Mouse (Mus musculus) kidney, embryonic 16.5 days (tissue): ENCODE data around the gene Nckap5. TPM values are rescaled to one million over a fixed set of nuclear protein-coding genes. Genes with fewer than 3 reads are reported as not detected.
"Not testable (repeated sequence)": the region's sequence is repeated elsewhere in the genome, so short reads cannot be mapped to it uniquely, and the experiment has no call there.

Source experiments
- ATAC-seq: fragments of 200-750 bp; cut with Nextera tagmentation; 2 replicates; pipeline ENCODE4 v1.8.0; 2017; ENCODE audit warnings: moderate TSS enrichment; ENCODE audit not compliant: low FRiP score, low TSS enrichment
- H3K27ac ChIP-seq: fragments of 300-500 bp; sonication (generic); 2 replicates; pipeline ENCODE4 v1.5.1; 2014; ENCODE audit warnings: low read length
- H3K27me3 ChIP-seq: fragments of 300-500 bp; sonication (generic); 2 replicates; pipeline ENCODE4 v1.6.1; 2014; ENCODE audit warnings: low read length, control low read depth, mixed read lengths; ENCODE audit not compliant: insufficient read depth
- H3K36me3 ChIP-seq: fragments of 300-500 bp; sonication (generic); 2 replicates; pipeline ENCODE4 v1.6.1; 2014; ENCODE audit warnings: low read length, control low read depth, mixed read lengths; ENCODE audit not compliant: insufficient read depth
- H3K4me1 ChIP-seq: fragments of 300-500 bp; sonication (generic); 2 replicates; pipeline ENCODE4 v1.6.1; 2014; ENCODE audit warnings: low read length, control low read depth, mixed read lengths; ENCODE audit not compliant: insufficient read depth
- H3K4me2 ChIP-seq: fragments of 300-500 bp; sonication (generic); replicated peaks from 2 replicates; pipeline ENCODE4 v1.6.1; 2014; ENCODE audit warnings: low read depth, low read length
- H3K4me3 ChIP-seq: fragments of 300-500 bp; sonication (generic); 2 replicates; pipeline ENCODE4 v1.5.1; 2014; ENCODE audit warnings: mild to moderate bottlenecking, low read length
- H3K9ac ChIP-seq: fragments of 300-500 bp; sonication (generic); replicated peaks from 2 replicates; pipeline ENCODE4 v1.6.1; 2014; ENCODE audit warnings: low read length
- H3K9me3 ChIP-seq: fragments of 300-500 bp; sonication (generic); 2 replicates; pipeline ENCODE4 v1.6.1; 2016; ENCODE audit warnings: low read length, control low read depth
- WGBS: fragments of 180-500 bp; shearing (Covaris S2); extraction: QIAGEN DNeasy Blood & Tissue Kit; methylation state at CpG from one replicate; pipeline ENCODE4 v1.1.7; 2014; 5-methylcytosine and 5-hydroxymethylcytosine counted together
- polyA plus RNA-seq: library from polyadenylated mRNA; unstranded; fragments of >200 nt; fragmentation: Nextera tagmentation; extraction: Ambion mirVana; gene quantifications from 2 replicates; pipeline ENCODE4 v1.2.1, GENCODE M21; 2015

Nckap5 gene
- polyA plus RNA-seq, 1 experiment from 2014 or later = 4.2 TPM

GRCm38 (mm10) chr1:126024518-126024917 is 806.1 kb downstream of the Nckap5 start:
- H3K9ac ChIP-seq = no peak overlapping the region
- H3K36me3 ChIP-seq = no peaks in the 10 kb centered on the region
- no peak overlapping the region for H3K27ac ChIP-seq
- H3K27me3 ChIP-seq = no peaks in the 10 kb centered on the region
- peak; percentile 35; the same call in 1 of the 2 replicates for ATAC-seq
- no peaks in the 10 kb centered on the region for H3K4me1 ChIP-seq
- H3K4me3 ChIP-seq = no peak overlapping the region
- H3K9me3 ChIP-seq = no peaks in the 10 kb centered on the region
- H3K4me2 ChIP-seq = no peak overlapping the region
- 68% methylated on average over 6 of the region's 6 CpGs for WGBS

GRCm38 (mm10) chr1:126022959-126023358 is 807.6 kb downstream of the Nckap5 start:
- Histone ChIP-seq H3K27me3 (no peaks in the 10 kb centered on the region), H3K4me2 (no peak overlapping the region), H3K9ac (no peak overlapping the region), H3K4me1 (no peaks in the 10 kb centered on the region), H3K9me3 (no peaks in the 10 kb centered on the region), H3K36me3 (no peaks in the 10 kb centered on the region), H3K4me3 (no peak overlapping the region), H3K27ac (no peak overlapping the region)
- WGBS = 26% methylated on average over 10 of the region's 10 CpGs
- no peak for ATAC-seq

GRCm38 (mm10) chr1:126018654-126019053 is 811.9 kb downstream of the Nckap5 start:
- 41% methylated on average over 6 of the region's 6 CpGs for WGBS
- ATAC-seq, H3K9ac ChIP-seq, H3K27me3 ChIP-seq, H3K27ac ChIP-seq, H3K4me1 ChIP-seq, H3K9me3 ChIP-seq, H3K4me3 ChIP-seq, H3K36me3 ChIP-seq, H3K4me2 ChIP-seq: not testable (repeated sequence)

GRCm38 (mm10) chr1:126011661-126012091 is 818.9 kb downstream of the Nckap5 start:
- H3K4me2 ChIP-seq = no peak overlapping the region
- no peaks in the 10 kb centered on the region for H3K4me1 ChIP-seq
- ATAC-seq = no peak
- H3K27ac ChIP-seq = no peak overlapping the region
- H3K4me3 ChIP-seq = no peak overlapping the region
- H3K27me3 ChIP-seq = no peaks in the 10 kb centered on the region
- 73% methylated on average over 5 of the region's 5 CpGs for WGBS
- H3K36me3 ChIP-seq = no peaks in the 10 kb centered on the region
- H3K9ac ChIP-seq = no peak overlapping the region
- H3K9me3 ChIP-seq = no peaks in the 10 kb centered on the region

- Histone ChIP-seq H3K27ac (no peak overlapping the region), H3K4me3 (no peak overlapping the region), H3K36me3 (no peaks in the 10 kb centered on the region), H3K9ac (no peak overlapping the region), H3K4me1 (no peaks in the 10 kb centered on the region), H3K4me2 (no peak overlapping the region), H3K9me3 (no peaks in the 10 kb centered on the region), H3K27me3 (no peaks in the 10 kb centered on the region)
- ATAC-seq = no peak
- WGBS = 79% methylated on average over 4 of the region's 4 CpGs
Measured at GRCm38 (mm10) chr1:126007571-126007970, 823.0 kb downstream of the Nckap5 start.

- Histone ChIP-seq H3K4me1 (no peaks in the 10 kb centered on the region), H3K9me3 (no peaks in the 10 kb centered on the region), H3K9ac (no peak overlapping the region), H3K36me3 (no peaks in the 10 kb centered on the region), H3K27ac (no peak overlapping the region), H3K27me3 (no peaks in the 10 kb centered on the region), H3K4me3 (no peak overlapping the region), H3K4me2 (no peak overlapping the region)
- WGBS = 68% methylated on average over 5 of the region's 5 CpGs
- no peak for ATAC-seq
Measured at GRCm38 (mm10) chr1:126005672-126006071, 824.9 kb downstream of the Nckap5 start.

- Histone ChIP-seq H3K9ac (no peak overlapping the region), H3K4me3 (no peak overlapping the region), H3K4me2 (no peak overlapping the region), H3K27ac (no peak overlapping the region), H3K27me3 (no peaks in the 10 kb centered on the region), H3K4me1 (no peaks in the 10 kb centered on the region), H3K36me3 (no peaks in the 10 kb centered on the region), H3K9me3 (no peaks in the 10 kb centered on the region)
- WGBS = 43% methylated on average over 3 of the region's 3 CpGs
- no peak for ATAC-seq
Measured at GRCm38 (mm10) chr1:125996540-125996939, 834.1 kb downstream of the Nckap5 start.

- Histone ChIP-seq H3K27me3 (no peaks in the 10 kb centered on the region), H3K9ac (no peak overlapping the region), H3K4me1 (no peaks in the 10 kb centered on the region), H3K4me3 (no peak overlapping the region), H3K9me3 (no peaks in the 10 kb centered on the region), H3K27ac (no peak overlapping the region), H3K4me2 (no peak overlapping the region), H3K36me3 (no peaks in the 10 kb centered on the region)
- no peak for ATAC-seq
- 79% methylated on average over 3 of the region's 3 CpGs for WGBS
Measured at GRCm38 (mm10) chr1:125987803-125988202, 842.8 kb downstream of the Nckap5 start.

- H3K36me3 ChIP-seq = no peaks in the 10 kb centered on the region
- H3K4me3 ChIP-seq = no peak overlapping the region
- WGBS = 58% methylated on average over 2 of the region's 2 CpGs
- H3K9ac ChIP-seq = no peak overlapping the region
- no peak overlapping the region for H3K4me2 ChIP-seq
- no peaks in the 10 kb centered on the region for H3K27me3 ChIP-seq
- no peak overlapping the region for H3K27ac ChIP-seq
- no peaks in the 10 kb centered on the region for H3K9me3 ChIP-seq
- no peak for ATAC-seq
- H3K4me1 ChIP-seq = no peaks in the 10 kb centered on the region
Measured at GRCm38 (mm10) chr1:125984570-125984969, 846.0 kb downstream of the Nckap5 start.

GRCm38 (mm10) chr1:125974649-125975048 is 856.0 kb downstream of the Nckap5 start:
- Histone ChIP-seq H3K9me3 (no peaks in the 10 kb centered on the region), H3K27ac (no peak overlapping the region), H3K27me3 (no peaks in the 10 kb centered on the region), H3K4me1 (no peaks in the 10 kb centered on the region), H3K9ac (no peak overlapping the region), H3K4me3 (no peak overlapping the region), H3K36me3 (no peaks in the 10 kb centered on the region), H3K4me2 (no peak overlapping the region)
- no peak for ATAC-seq
- WGBS = 74% methylated on average over 3 of the region's 3 CpGs
